Mouse (Mus musculus): Measurements from ENCODE around the gene Hectd4. TPM values are rescaled to one million over a fixed set of nuclear protein-coding genes. Genes with fewer than 3 reads are reported as not detected.

Gene Hectd4
- polyA plus RNA-seq, 1 experiment from 2014 or later = 3.8 TPM

DNA sequence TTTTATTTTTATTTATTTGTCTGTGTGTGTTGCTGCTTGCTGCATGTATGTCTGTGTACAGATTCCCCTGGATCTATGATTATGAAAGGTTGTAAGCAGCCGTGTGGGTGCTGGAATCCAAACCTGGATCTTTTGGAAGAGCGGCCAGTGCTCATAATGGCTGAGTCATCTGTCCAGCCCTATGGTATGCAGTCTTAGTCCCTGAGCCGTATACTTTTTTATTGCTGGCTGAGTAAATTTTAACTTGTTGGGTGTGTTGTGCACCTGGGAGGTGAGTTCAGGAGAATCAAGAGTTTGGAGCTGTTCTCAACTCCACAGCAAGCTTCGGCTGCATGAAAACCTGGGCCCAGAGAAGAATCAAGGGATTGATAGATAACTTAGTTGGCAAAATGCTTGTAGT is 191.0 kb downstream of the Hectd4 start:
- ATAC-seq (ENCODE audit: low FRiP score, low TSS enrichment) = no peak

More for the DNA sequence above, 191.0 kb downstream of the Hectd4 start:
- Histone ChIP-seq H3K27ac (ENCODE audit: low read length) (no peak overlapping the region), H3K4me3 (ENCODE audit: low read length) (no peak overlapping the region), H3K36me3 (ENCODE audit: insufficient read depth, low read length) (peaks cover 52% of the 10 kb centered on the region), H3K4me2 (replicated peaks; ENCODE audit: low read depth, low read length) (no peak overlapping the region), H3K4me1 (ENCODE audit: insufficient read depth, low read length) (no peaks in the 10 kb centered on the region), H3K9me3 (ENCODE audit: low read length) (no peaks in the 10 kb centered on the region), H3K9ac (replicated peaks; ENCODE audit: low read length) (no peak overlapping the region), H3K27me3 (ENCODE audit: insufficient read depth, low read length) (no peaks in the 10 kb centered on the region)
- WGBS = 76% methylated on average over 4 of the region's 4 CpGs

Other genes with a start within 250 kb of the Hectd4 start
- 0.05 and 0.08 TPM in 2 replicates for gene Rph3a, start 210.1 kb upstream of the Hectd4 start, polyA plus RNA-seq (2015; fragmentation: Nextera tagmentation; extraction: Ambion mirVana)
- 17.0 and 19.1 TPM in 2 replicates for gene Ptpn11, start 28.8 kb upstream of the Hectd4 start, polyA plus RNA-seq (2015; fragmentation: Nextera tagmentation; extraction: Ambion mirVana)
- gene Rpl6, start 15.7 kb upstream of the Hectd4 start, polyA plus RNA-seq (2015; fragmentation: Nextera tagmentation; extraction: Ambion mirVana) = 575 and 586 TPM in 2 replicates
- 60.6 and 67.1 TPM in 2 replicates for gene Trafd1, start 165.4 kb downstream of the Hectd4 start, polyA plus RNA-seq (2015; fragmentation: Nextera tagmentation; extraction: Ambion mirVana)
- 46.5 and 47.5 TPM in 2 replicates for gene Naa25, start 177.7 kb downstream of the Hectd4 start, polyA plus RNA-seq (2015; fragmentation: Nextera tagmentation; extraction: Ambion mirVana)
- gene Tmem116, start 231.7 kb downstream of the Hectd4 start, polyA plus RNA-seq (2015; fragmentation: Nextera tagmentation; extraction: Ambion mirVana) = 11.5 and 14.0 TPM in 2 replicates
- gene Erp29, start 232.3 kb downstream of the Hectd4 start, polyA plus RNA-seq (2015; fragmentation: Nextera tagmentation; extraction: Ambion mirVana) = 203 and 208 TPM in 2 replicates

All from kidney, embryonic 16.5 days (tissue).